Mouse (Mus musculus) midbrain, embryonic 14.5 days (tissue): ENCODE measurements around the gene Col6a2. TPM values are rescaled to one million over a fixed set of nuclear protein-coding genes. Genes with fewer than 3 reads are reported as not detected.

Experiments used
- ATAC-seq: fragments of 200-750 bp; cut with Nextera tagmentation; 2 replicates; pipeline ENCODE4 v1.8.0; 2017; ENCODE audit warnings: moderate number of reproducible peaks, moderate library complexity; ENCODE audit not compliant: low FRiP score, low TSS enrichment
- DNase-seq: peaks from one replicate; pipeline ENCODE4 v3.0.0-alpha.2; 2015
- H3K27ac ChIP-seq: fragments of 300-500 bp; sonication (generic); replicated peaks from 2 replicates; pipeline ENCODE4 v1.5.1; 2014; ENCODE audit warnings: mild to moderate bottlenecking, low read depth, low read length, moderate library complexity
- H3K27me3 ChIP-seq: fragments of 300-500 bp; sonication (generic); 2 replicates; pipeline ENCODE4 v1.6.1; 2014; ENCODE audit warnings: low read length, control low read depth, mixed read lengths; ENCODE audit not compliant: control insufficient read depth, insufficient read depth
- H3K36me3 ChIP-seq: fragments of 300-500 bp; sonication (generic); 2 replicates; pipeline ENCODE4 v1.6.1; 2014; ENCODE audit warnings: low read length, control low read depth; ENCODE audit not compliant: control insufficient read depth, insufficient read depth
- H3K4me1 ChIP-seq: fragments of 300-500 bp; sonication (generic); 2 replicates; pipeline ENCODE4 v1.6.1; 2014; ENCODE audit warnings: mild to moderate bottlenecking, antibody characterized with exemption, low read length, control low read depth; ENCODE audit not compliant: control insufficient read depth, insufficient read depth
- H3K4me2 ChIP-seq: fragments of 300-500 bp; sonication (generic); 2 replicates; pipeline ENCODE4 v1.6.1; 2014; ENCODE audit warnings: mild to moderate bottlenecking, low read length, moderate library complexity
- H3K4me3 ChIP-seq: fragments of 300-500 bp; sonication (generic); replicated peaks from 2 replicates; pipeline ENCODE4 v1.5.1; 2014; ENCODE audit warnings: low read depth, low read length
- H3K9ac ChIP-seq: fragments of 300-500 bp; sonication (generic); replicated peaks from 2 replicates; pipeline ENCODE4 v1.6.1; 2014; ENCODE audit warnings: mild to moderate bottlenecking, low read length, moderate library complexity
- H3K9me3 ChIP-seq: fragments of 300-500 bp; sonication (generic); 2 replicates; pipeline ENCODE4 v1.6.1; 2016; ENCODE audit warnings: low read length, control low read depth, mixed read lengths; ENCODE audit not compliant: control insufficient read depth
- WGBS: fragments of 180-500 bp; shearing (Covaris S2); extraction: QIAGEN DNeasy Blood & Tissue Kit; methylation state at CpG from one replicate; pipeline ENCODE4 v1.1.7; 2014; 5-methylcytosine and 5-hydroxymethylcytosine counted together
- polyA plus RNA-seq: library from polyadenylated mRNA; unstranded; fragments of >200 nt; fragmentation: Nextera tagmentation; extraction: Ambion mirVana; gene quantifications from 2 replicates; pipeline ENCODE4 v1.2.1, GENCODE M21; 2014

Col6a2 gene
- polyA plus RNA-seq, 1 experiment from 2014 or later = 11.4 TPM

DNA sequence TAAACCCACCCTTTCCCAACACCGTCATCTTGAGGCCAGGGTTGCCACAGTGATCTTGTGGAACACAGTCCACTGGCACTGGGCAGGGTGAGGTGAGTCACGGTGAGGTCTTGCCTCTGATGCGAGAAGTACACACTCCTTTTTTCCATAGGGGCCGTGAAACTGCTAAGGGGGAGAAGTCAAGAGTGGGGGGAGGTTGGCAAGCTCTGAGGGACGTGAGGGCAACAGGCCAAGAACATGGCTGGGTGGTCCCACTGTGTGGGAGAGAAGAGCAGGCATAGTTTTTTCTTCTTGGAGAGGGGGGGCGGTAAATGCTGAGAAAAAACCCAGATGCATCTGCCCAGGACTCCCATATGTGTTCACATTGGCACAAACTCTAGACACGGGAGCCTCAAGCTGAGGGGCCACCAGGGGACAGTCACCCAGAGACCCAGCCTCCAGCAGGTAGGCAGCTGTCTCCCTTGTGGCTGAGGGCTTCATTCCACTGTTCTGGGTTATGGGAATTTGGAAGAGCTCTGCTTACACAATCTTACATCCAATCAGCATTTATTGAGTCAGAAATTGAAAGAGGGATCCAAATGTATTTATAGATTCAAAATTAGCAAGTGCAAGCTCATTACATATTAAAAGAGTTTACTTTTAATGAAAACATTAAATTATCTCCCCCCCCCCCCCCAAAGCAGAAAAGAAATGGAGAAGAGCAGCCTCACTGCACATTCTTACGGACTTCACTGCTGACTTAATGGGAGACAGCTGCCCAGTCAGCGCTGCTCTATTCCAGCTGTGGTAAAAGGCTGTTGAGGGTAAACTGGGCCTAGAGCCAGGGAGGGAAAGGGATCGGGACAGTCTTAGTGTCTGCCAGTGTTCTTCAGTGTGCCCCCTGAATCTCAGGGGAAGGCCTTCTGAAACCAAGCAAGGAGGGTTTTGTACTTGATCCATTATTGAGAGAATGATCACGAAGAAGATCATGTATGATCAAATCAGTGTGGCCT lies 30.2 kb upstream of the Col6a2 start:
- Histone ChIP-seq H3K4me3 (no peak overlapping the region), H3K4me2 (no peak overlapping the region), H3K4me1 (no peaks in the 10 kb centered on the region), H3K36me3 (no peaks in the 10 kb centered on the region), H3K27me3 (no peaks in the 10 kb centered on the region), H3K9ac (no peak overlapping the region), H3K27ac (no peak overlapping the region), H3K9me3 (no peaks in the 10 kb centered on the region)
- DNase-seq = no peak
- no peak for ATAC-seq
- 88% methylated on average over 11 of the region's 11 CpGs for WGBS

DNA sequence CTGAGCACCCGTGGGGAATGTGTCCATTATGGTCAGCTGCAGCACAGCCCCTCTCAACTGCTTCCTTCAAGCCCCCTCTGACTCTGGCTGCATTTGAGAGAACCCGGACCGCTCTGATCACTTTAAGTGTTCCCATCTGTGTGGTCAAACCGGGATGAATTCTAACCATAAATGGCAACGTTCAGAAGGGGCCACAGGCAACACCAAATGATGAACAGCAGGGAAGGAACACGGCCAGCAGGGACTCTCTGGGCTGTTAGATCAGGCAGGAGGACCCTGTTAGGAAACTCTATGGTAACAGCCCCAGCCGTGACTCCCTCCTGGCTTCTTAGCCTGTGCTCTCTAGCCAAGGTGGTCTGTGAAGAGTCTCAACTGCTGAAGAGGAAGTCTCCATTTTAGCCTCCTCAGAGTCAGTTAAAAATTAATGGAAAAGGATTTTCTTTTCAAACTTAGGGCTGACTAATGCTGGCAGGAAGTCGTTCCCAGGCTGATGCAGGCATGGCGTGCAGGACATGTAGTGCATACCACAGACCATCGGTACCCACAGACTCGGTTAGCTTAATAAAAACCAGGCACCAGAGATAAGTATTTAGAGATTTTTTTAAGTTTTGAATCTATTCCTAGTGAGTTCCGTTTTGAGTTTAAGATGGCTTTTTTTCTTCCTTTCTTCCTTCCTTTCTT lies 27.4 kb upstream of the Col6a2 start:
- Histone ChIP-seq H3K4me3 (no peak overlapping the region), H3K4me2 (no peak overlapping the region), H3K9me3 (no peaks in the 10 kb centered on the region), H3K9ac (no peak overlapping the region), H3K27me3 (no peaks in the 10 kb centered on the region), H3K36me3 (no peaks in the 10 kb centered on the region), H3K27ac (no peak overlapping the region), H3K4me1 (no peaks in the 10 kb centered on the region)
- 84% methylated on average over 12 of the region's 12 CpGs for WGBS
- ATAC-seq (no peak), DNase-seq (no peak)

DNA sequence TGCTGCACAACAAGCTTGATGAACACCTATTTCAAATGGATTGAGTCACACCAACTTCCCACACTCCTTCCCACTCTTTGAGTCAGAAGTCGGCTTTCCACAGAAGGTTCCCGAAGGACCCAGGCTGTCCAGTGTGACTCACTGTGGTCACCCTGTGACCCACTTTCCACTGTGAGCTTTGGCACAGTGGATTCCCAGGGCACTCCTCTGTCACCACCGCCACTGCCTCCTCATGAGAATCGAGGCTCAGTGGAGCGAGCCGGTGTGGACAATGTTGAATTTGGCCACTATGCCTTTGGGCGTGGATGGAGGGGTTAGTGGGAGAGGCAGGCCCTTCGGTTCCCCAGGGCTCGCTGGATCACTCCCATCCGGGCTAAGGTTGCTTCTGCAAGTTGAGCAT lies 25.3 kb upstream of the Col6a2 start:
- no peaks in the 10 kb centered on the region for H3K9me3 ChIP-seq
- 90% methylated on average over 10 of the region's 10 CpGs for WGBS
- H3K4me2 ChIP-seq = no peak overlapping the region
- H3K27ac ChIP-seq = no peak overlapping the region
- no peaks in the 10 kb centered on the region for H3K27me3 ChIP-seq
- no peaks in the 10 kb centered on the region for H3K36me3 ChIP-seq
- DNase-seq = no peak
- H3K9ac ChIP-seq = no peak overlapping the region
- no peak for ATAC-seq
- no peaks in the 10 kb centered on the region for H3K4me1 ChIP-seq
- H3K4me3 ChIP-seq = no peak overlapping the region

DNA sequence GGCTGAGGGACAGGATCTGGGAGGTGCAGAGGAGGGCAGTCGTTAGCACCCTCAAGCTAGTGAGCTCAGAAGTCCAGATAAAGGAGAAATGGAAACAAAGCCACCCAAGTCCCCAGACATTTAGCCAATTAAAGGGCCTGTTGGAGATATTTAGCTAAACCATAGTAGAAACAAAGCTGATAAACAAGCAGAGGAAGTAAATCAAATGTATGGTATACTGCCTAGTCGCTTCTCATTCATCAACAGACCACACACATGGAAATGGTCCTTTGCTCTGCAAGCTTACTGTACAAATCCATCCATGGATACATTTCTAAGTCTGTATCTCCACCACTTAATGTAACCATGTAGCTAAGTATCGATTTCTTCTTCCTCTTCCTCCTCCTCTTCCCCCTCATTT lies 24.0 kb upstream of the Col6a2 start:
- WGBS = 83% methylated on average over 3 of the region's 3 CpGs
- no peaks in the 10 kb centered on the region for H3K4me1 ChIP-seq
- H3K27ac ChIP-seq = no peak overlapping the region
- no peaks in the 10 kb centered on the region for H3K27me3 ChIP-seq
- no peak overlapping the region for H3K9ac ChIP-seq
- no peaks in the 10 kb centered on the region for H3K9me3 ChIP-seq
- H3K4me2 ChIP-seq = no peak overlapping the region
- no peak for DNase-seq
- no peak overlapping the region for H3K4me3 ChIP-seq
- no peaks in the 10 kb centered on the region for H3K36me3 ChIP-seq
- ATAC-seq = no peak

DNA sequence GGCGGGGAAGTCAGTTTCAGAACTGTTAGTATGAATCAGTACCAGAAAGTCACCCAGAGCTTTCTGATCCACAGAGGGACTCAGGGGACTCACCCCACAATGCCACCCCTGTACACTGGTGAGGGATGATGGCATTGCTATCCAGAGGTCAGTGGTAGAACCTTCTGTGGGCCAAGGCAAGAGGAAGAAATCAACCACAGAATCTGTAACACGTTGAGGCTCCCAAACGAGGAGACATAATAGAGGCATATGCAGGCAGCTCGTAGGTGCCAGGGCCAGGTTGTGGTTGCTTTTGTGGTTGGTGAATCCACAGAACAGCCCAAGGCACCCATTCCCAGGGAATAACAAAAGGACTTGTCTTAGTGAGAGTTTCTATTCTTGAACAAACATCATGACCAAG lies 22.3 kb upstream of the Col6a2 start:
- Histone ChIP-seq H3K27ac (no peak overlapping the region), H3K9ac (no peak overlapping the region), H3K4me1 (no peaks in the 10 kb centered on the region), H3K36me3 (no peaks in the 10 kb centered on the region), H3K4me3 (no peak overlapping the region), H3K4me2 (no peak overlapping the region), H3K27me3 (no peaks in the 10 kb centered on the region), H3K9me3 (no peaks in the 10 kb centered on the region)
- 92% methylated on average over 4 of the region's 4 CpGs for WGBS
- DNase-seq (no peak), ATAC-seq (no peak)

DNA sequence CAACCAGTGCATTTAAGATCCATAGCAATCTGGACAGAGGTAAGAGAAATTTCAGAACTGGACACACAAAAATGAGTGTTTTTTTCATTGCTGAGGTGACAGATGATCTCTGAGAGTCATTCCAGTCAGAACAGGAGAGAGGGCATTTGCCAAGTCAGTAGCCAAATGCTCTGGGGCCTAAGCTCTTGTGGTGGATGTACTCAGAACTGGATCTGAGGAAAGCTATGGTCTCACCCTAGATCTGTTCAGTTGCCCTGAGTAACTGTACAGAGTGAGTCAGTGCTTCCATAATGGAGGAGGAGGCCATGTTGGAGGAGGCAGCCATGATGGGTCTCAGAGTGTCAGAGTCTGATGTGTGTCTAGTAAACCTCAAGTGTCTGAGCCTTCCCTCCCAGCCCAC lies 21.6 kb upstream of the Col6a2 start:
- no peaks in the 10 kb centered on the region for H3K4me1 ChIP-seq
- H3K9me3 ChIP-seq = no peaks in the 10 kb centered on the region
- no peak overlapping the region for H3K4me3 ChIP-seq
- ATAC-seq (no peak), DNase-seq (no peak)
- H3K4me2 ChIP-seq = no peak overlapping the region
- no peaks in the 10 kb centered on the region for H3K36me3 ChIP-seq
- H3K9ac ChIP-seq = no peak overlapping the region
- H3K27me3 ChIP-seq = no peaks in the 10 kb centered on the region
- H3K27ac ChIP-seq = no peak overlapping the region

DNA sequence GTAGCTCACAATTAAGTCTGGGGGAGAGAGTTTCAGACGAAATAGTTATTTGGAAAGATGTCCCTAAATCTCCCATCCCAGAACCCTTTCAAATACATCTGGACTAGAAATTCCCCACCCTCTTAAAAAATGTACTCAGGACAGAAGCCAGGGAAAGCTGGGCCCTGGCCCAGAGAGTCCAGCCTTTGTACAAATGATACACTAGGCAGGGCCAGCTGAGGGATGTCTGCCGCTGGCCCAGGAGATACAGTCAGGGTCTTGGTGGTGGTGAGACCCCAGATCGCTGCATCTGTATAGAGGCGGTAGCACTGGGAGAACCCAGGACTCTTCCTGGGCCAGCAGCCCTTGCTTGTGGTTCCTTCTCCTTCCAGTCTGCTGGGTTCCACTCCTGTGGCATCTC lies 20.6 kb upstream of the Col6a2 start:
- Histone ChIP-seq H3K9me3 (no peaks in the 10 kb centered on the region), H3K27me3 (no peaks in the 10 kb centered on the region), H3K4me1 (no peaks in the 10 kb centered on the region), H3K4me3 (no peak overlapping the region), H3K4me2 (no peak overlapping the region), H3K9ac (no peak overlapping the region), H3K27ac (no peak overlapping the region), H3K36me3 (no peaks in the 10 kb centered on the region)
- ATAC-seq (no peak), DNase-seq (no peak)
- WGBS = 90% methylated on average over 4 of the region's 4 CpGs

DNA sequence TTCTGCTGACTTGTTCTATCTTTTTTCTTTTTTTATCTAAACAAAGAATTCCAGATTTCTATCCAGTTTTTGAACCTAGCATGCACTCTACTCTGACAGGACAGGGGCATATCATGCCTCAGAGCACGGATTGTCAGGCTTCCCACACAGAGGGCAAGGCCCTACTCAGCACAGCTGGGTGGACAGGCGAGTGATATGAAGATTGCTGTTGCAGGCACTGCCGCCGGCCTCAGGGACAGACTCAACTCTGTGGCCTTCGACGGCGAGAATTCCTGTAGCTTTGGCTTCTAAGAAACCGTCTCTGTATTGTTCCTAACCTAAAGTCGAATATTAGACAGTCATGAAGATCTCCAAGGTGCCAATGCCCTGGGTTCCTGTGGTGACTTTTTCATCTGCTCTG lies 20.0 kb upstream of the Col6a2 start:
- no peaks in the 10 kb centered on the region for H3K9me3 ChIP-seq
- ATAC-seq (no peak), DNase-seq (no peak)
- no peak overlapping the region for H3K4me3 ChIP-seq
- H3K36me3 ChIP-seq = no peaks in the 10 kb centered on the region
- no peak overlapping the region for H3K4me2 ChIP-seq
- 80% methylated on average over 9 of the region's 9 CpGs for WGBS
- no peak overlapping the region for H3K27ac ChIP-seq
- no peaks in the 10 kb centered on the region for H3K4me1 ChIP-seq
- no peak overlapping the region for H3K9ac ChIP-seq
- no peaks in the 10 kb centered on the region for H3K27me3 ChIP-seq
